Mouse (Mus musculus): ENCODE measurements at regions not wholly inside any gene's neighbourhood (a gene's known extent, or its start where the extent isn't known, plus 50 kb on each side); places are given as distances from the start of the nearest gene placed in this dataset.
"Not testable (repeated sequence)": the region's sequence is repeated elsewhere in the genome, so short reads cannot be mapped to it uniquely, and the experiment has no call there.

DNA sequence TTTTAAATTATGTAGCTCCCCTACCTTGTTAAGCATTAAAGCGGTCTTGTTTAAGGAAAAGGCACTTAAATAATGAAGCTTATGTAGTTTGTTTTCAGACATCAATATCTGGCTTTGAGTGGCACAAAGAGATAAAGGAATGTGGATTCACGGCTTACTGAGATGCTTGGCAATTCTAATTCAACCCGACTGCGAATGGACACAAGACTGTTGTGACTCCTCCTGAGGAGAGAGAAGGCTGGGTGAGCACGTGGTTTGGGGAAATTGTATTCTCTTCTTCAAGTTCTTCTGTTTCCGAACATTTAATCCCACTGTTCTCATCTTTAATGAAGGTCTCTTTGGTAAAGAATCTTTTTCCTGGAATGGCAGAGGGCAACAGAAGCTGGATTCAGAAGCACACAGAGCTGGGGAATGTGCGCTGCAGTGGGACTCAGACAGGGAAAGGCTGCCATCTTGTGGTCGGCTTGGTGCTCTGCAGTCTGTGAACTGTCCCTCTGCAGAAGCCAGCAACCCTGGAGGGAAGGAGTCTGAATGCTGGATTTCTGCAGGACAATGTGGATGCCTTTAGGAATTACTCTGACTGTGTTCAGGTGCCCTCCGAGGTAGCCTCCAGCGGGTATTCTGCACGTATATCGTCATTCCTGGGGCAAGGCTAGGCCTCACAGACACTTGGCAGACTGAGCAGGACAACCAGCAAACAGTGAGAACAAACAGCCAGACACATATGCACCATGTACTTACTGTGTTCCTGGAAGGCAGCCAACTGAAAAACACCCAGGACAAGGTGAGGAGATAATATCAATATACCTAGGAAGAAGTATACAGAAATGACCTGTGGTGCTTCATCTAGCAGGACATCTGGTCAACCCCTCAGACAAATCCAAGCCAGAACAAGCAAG lies 54.0 kb upstream of the Pax1 start:
- Histone ChIP-seq H3K36me3 (ENCODE audit: control insufficient read depth, insufficient read depth, low read length) (no peaks in the 10 kb centered on the region), H3K4me2 (ENCODE audit: low read depth, low read length) (no peak overlapping the region), H3K9ac (ENCODE audit: low read depth, low read length) (no peak overlapping the region), H3K27me3 (replicated peaks; ENCODE audit: control insufficient read depth, insufficient read depth, low read length) (peaks cover 15% of the 10 kb centered on the region), H3K9me3 (ENCODE audit: control insufficient read depth, low read length) (no peaks in the 10 kb centered on the region), H3K4me1 (ENCODE audit: control insufficient read depth, insufficient read depth, low read length) (no peaks in the 10 kb centered on the region), H3K4me3 (ENCODE audit: low read depth, low read length) (no peak overlapping the region), H3K27ac (replicated peaks; ENCODE audit: low read depth, low read length) (no peak overlapping the region)
- 17% methylated on average over 12 of the region's 12 CpGs for WGBS
- DNase-seq (ENCODE audit: low spot score): peak; percentile 79
- ATAC-seq (ENCODE audit: low read depth): peak; percentile 83

DNA sequence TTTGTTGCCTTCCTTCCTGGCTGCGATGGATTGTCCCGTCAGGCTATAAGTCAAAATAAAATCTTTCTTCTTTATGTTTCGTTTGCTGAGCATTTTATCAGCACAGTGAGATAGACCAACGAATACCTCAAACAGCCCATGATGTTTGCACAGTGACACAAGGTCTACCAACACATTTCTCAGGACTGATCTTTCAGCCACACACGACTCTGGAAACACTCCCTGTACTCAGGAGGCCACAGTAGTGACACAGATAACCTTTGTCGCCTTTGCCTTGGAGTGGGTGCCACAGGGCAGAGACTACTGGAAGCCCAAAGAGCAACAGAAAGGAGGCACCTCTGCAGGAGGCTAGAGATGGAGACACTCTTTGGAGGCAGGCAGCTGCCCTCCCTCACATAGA lies 55.0 kb upstream of the Pax1 start:
- no peak overlapping the region for H3K4me3 ChIP-seq (ENCODE audit: low read depth, low read length)
- H3K4me1 ChIP-seq (ENCODE audit: control insufficient read depth, insufficient read depth, low read length): no peaks in the 10 kb centered on the region
- H3K9ac ChIP-seq (ENCODE audit: low read depth, low read length): no peak overlapping the region
- no peak overlapping the region for H3K27ac ChIP-seq (replicated peaks; ENCODE audit: low read depth, low read length)
- no peak overlapping the region for H3K4me2 ChIP-seq (ENCODE audit: low read depth, low read length)
- no peaks in the 10 kb centered on the region for H3K36me3 ChIP-seq (ENCODE audit: control insufficient read depth, insufficient read depth, low read length)
- H3K27me3 ChIP-seq (replicated peaks; ENCODE audit: control insufficient read depth, insufficient read depth, low read length): peaks cover 15% of the 10 kb centered on the region
- no peak for DNase-seq (ENCODE audit: low spot score)
- no peaks in the 10 kb centered on the region for H3K9me3 ChIP-seq (ENCODE audit: control insufficient read depth, low read length)
- 71% methylated on average over 6 of the region's 6 CpGs for WGBS
- no peak for ATAC-seq (ENCODE audit: low read depth)

DNA sequence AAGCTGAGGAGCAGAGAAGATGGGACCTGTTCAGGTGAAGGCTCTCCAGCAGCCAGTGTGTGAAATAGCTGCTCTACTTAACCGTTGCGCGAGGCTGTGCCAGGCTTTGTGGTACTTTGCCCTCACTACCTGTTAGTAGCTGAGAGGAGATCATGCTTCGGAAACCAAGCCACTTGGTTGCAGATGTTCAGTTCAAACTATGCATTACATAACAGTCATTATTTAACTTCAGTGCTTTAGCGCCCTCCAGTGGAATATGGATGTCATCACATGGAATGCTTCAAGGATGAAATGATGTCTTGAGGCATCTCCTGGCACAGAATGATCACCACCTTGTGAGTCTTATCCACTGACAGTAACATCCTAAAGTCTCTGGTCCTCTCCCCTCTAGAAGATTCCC lies 56.5 kb upstream of the Pax1 start:
- 19% methylated on average over 5 of the region's 5 CpGs for WGBS
- peaks cover 15% of the 10 kb centered on the region for H3K27me3 ChIP-seq (replicated peaks; ENCODE audit: control insufficient read depth, insufficient read depth, low read length)
- ATAC-seq (ENCODE audit: low read depth) (no peak), DNase-seq (ENCODE audit: low spot score) (peak; percentile 65)
- H3K4me1 ChIP-seq (ENCODE audit: control insufficient read depth, insufficient read depth, low read length): no peaks in the 10 kb centered on the region
- no peaks in the 10 kb centered on the region for H3K9me3 ChIP-seq (ENCODE audit: control insufficient read depth, low read length)
- H3K27ac ChIP-seq (replicated peaks; ENCODE audit: low read depth, low read length): no peak overlapping the region
- no peaks in the 10 kb centered on the region for H3K36me3 ChIP-seq (ENCODE audit: control insufficient read depth, insufficient read depth, low read length)
- no peak overlapping the region for H3K9ac ChIP-seq (ENCODE audit: low read depth, low read length)
- H3K4me3 ChIP-seq (ENCODE audit: low read depth, low read length): no peak overlapping the region
- H3K4me2 ChIP-seq (ENCODE audit: low read depth, low read length): no peak overlapping the region

DNA sequence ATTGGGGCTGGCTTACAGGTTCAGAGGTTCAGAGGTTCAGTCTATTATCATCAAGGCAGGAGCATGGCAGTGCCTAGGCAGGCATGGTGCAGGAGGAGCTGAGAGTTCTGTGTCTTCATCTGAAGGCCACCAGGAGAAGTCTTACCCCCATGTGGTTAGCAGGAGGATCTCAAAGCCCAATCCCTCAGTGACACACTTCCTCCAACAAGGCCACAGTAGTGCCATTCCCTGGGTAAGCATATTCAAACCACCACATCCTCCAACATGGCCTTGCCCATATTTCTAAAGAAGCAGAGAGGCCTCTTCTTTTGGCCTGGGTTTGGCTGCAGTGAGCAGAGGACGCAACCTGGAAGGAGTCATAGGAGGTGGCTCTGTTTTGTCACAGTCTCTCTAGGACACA lies 61.2 kb upstream of the Pax1 start:
- 100% methylated on average over 1 of the region's 1 CpGs for WGBS
- DNase-seq (ENCODE audit: low spot score): no peak
- Histone ChIP-seq H3K4me3 (ENCODE audit: low read depth, low read length) (no peak overlapping the region), H3K9ac (ENCODE audit: low read depth, low read length) (no peak overlapping the region), H3K4me1 (ENCODE audit: control insufficient read depth, insufficient read depth, low read length) (peaks cover 5% of the 10 kb centered on the region; the same call in 1 of the 2 replicates), H3K27me3 (replicated peaks; ENCODE audit: control insufficient read depth, insufficient read depth, low read length) (no peaks in the 10 kb centered on the region), H3K4me2 (ENCODE audit: low read depth, low read length) (no peak overlapping the region), H3K27ac (replicated peaks; ENCODE audit: low read depth, low read length) (no peak overlapping the region), H3K36me3 (ENCODE audit: control insufficient read depth, insufficient read depth, low read length) (no peaks in the 10 kb centered on the region), H3K9me3 (ENCODE audit: control insufficient read depth, low read length) (no peaks in the 10 kb centered on the region)
- no peak for ATAC-seq (ENCODE audit: low read depth)

DNA sequence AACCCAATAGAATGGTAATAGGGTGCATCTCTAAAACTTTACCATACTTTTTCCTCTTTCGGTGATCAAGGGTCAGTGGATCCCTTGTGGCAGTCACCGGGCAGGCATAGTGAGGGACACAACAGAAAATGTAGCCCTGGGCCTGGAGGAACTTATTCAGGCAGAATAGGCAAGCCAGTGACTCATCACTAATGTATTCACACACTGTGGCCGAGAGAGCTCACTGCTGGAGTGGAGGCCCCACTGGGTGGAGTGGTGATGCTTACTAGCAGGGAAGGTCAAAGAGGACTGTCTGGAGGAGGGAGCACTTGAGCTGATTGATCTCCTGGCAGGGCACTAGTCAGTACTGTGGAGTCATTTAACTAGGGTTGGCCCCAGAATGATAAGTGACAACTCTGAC lies 62.4 kb upstream of the Pax1 start:
- WGBS: 72% methylated on average over 3 of the region's 3 CpGs
- H3K4me1 ChIP-seq (ENCODE audit: control insufficient read depth, insufficient read depth, low read length): peaks cover 5% of the 10 kb centered on the region; the same call in 1 of the 2 replicates
- no peak overlapping the region for H3K4me2 ChIP-seq (ENCODE audit: low read depth, low read length)
- H3K27ac ChIP-seq (replicated peaks; ENCODE audit: low read depth, low read length): no peak overlapping the region
- H3K9ac ChIP-seq (ENCODE audit: low read depth, low read length): no peak overlapping the region
- H3K9me3 ChIP-seq (ENCODE audit: control insufficient read depth, low read length): no peaks in the 10 kb centered on the region
- H3K27me3 ChIP-seq (replicated peaks; ENCODE audit: control insufficient read depth, insufficient read depth, low read length): no peaks in the 10 kb centered on the region
- H3K4me3 ChIP-seq (ENCODE audit: low read depth, low read length): no peak overlapping the region
- DNase-seq (ENCODE audit: low spot score): no peak
- no peak for ATAC-seq (ENCODE audit: low read depth)
- H3K36me3 ChIP-seq (ENCODE audit: control insufficient read depth, insufficient read depth, low read length): no peaks in the 10 kb centered on the region

DNA sequence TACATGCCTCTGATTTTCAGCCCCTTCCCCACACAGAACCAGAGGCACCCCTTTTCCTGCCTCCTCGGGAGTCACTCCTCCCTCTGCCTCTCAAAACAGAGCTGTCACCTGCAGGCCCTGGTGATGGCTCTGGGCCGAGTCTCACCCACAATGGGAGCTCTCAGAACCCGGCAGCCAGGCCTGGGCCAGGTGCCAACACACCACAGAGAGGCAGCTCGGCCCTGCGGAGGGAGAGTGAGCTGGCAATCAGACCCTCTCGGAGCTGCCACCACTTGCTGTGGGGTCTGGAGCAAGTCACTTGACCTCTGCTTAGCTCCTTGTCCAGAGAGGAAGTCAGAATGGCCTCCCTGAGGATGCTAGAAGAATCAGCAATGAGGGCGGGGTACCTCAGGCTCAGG lies 63.2 kb upstream of the Pax1 start:
- no peak overlapping the region for H3K4me2 ChIP-seq (ENCODE audit: low read depth, low read length)
- no peak overlapping the region for H3K4me3 ChIP-seq (ENCODE audit: low read depth, low read length)
- 30% methylated on average over 7 of the region's 7 CpGs for WGBS
- no peaks in the 10 kb centered on the region for H3K36me3 ChIP-seq (ENCODE audit: control insufficient read depth, insufficient read depth, low read length)
- H3K9me3 ChIP-seq (ENCODE audit: control insufficient read depth, low read length): no peaks in the 10 kb centered on the region
- H3K9ac ChIP-seq (ENCODE audit: low read depth, low read length): no peak overlapping the region
- H3K27me3 ChIP-seq (replicated peaks; ENCODE audit: control insufficient read depth, insufficient read depth, low read length): no peaks in the 10 kb centered on the region
- peaks cover 5% of the 10 kb centered on the region; the same call in 1 of the 2 replicates for H3K4me1 ChIP-seq (ENCODE audit: control insufficient read depth, insufficient read depth, low read length)
- H3K27ac ChIP-seq (replicated peaks; ENCODE audit: low read depth, low read length): no peak overlapping the region; the same call in 1 of the 2 replicates
- DNase-seq (ENCODE audit: low spot score) (peak; percentile 78), ATAC-seq (ENCODE audit: low read depth) (peak; percentile 82)

DNA sequence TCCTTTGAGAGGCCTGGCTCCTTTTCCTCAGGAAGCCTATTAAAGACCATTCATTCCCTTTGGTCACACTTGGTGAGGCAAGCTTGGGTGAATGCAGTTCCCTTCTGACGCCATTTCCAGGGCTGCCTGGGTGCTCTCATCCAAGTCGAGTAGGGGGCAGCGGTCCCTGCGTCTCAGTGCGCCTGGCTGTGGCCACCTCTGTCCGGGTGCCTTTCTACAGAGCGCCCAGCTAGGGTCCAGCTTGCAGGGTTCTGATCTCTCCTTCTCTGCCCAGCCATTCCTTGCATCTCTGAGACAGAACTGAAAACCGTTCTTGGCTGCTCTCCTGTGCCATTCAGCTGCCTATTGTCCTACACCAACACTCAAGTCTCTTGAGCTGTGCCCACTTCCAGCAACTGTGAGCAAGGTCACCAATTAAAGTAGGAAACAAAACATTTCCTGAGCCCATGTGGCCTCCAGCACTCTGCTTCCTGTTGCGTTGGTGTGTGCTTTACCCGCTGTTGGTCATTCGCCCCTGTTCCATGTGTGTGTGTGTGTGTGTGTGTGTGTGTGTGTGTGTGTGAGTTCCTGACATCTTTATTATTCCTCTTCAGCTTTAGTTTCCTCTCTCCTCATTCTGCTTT lies 63.7 kb upstream of the Pax1 start:
- no peaks in the 10 kb centered on the region for H3K36me3 ChIP-seq (ENCODE audit: control insufficient read depth, insufficient read depth, low read length)
- H3K9ac ChIP-seq (ENCODE audit: low read depth, low read length): no peak overlapping the region
- no peak overlapping the region for H3K4me2 ChIP-seq (ENCODE audit: low read depth, low read length)
- DNase-seq (ENCODE audit: low spot score) (peak; percentile 29), ATAC-seq (ENCODE audit: low read depth) (no peak)
- 73% methylated on average over 10 of the region's 11 CpGs for WGBS
- no peaks in the 10 kb centered on the region for H3K9me3 ChIP-seq (ENCODE audit: control insufficient read depth, low read length)
- no peak overlapping the region for H3K27ac ChIP-seq (replicated peaks; ENCODE audit: low read depth, low read length)
- no peak overlapping the region for H3K4me3 ChIP-seq (ENCODE audit: low read depth, low read length)
- H3K4me1 ChIP-seq (ENCODE audit: control insufficient read depth, insufficient read depth, low read length): peaks cover 5% of the 10 kb centered on the region; the same call in 1 of the 2 replicates
- H3K27me3 ChIP-seq (replicated peaks; ENCODE audit: control insufficient read depth, insufficient read depth, low read length): no peaks in the 10 kb centered on the region

DNA sequence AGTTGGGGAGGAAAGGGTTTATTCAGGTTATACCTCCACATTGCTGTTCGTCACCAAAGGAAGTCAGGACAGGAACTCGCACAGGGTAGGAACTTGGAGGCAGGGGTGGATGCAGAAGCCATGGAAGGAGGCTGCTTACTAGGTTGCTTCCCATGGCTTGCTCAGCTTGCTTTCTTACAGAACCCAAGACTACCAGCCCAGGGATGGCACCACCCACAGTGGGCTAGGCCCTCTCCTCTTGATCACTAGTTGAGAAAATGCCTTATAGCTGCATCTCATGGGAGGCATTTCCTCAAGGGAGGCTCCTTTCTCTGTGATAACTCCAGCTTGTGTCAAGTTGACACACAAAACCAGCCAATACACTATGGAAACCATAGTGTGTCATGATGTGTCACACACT lies 66.8 kb upstream of the Pax1 start:
- H3K27me3 ChIP-seq (replicated peaks; ENCODE audit: control insufficient read depth, insufficient read depth, low read length); H3K9ac ChIP-seq (ENCODE audit: low read depth, low read length); H3K4me3 ChIP-seq (ENCODE audit: low read depth, low read length); ATAC-seq (ENCODE audit: low read depth); H3K4me1 ChIP-seq (ENCODE audit: control insufficient read depth, insufficient read depth, low read length); H3K36me3 ChIP-seq (ENCODE audit: control insufficient read depth, insufficient read depth, low read length); DNase-seq (ENCODE audit: low spot score); H3K27ac ChIP-seq (replicated peaks; ENCODE audit: low read depth, low read length); H3K4me2 ChIP-seq (ENCODE audit: low read depth, low read length); H3K9me3 ChIP-seq (ENCODE audit: control insufficient read depth, low read length): not testable (repeated sequence)
- 60% methylated on average over 2 of the region's 2 CpGs for WGBS

Data from embryonic facial prominence, embryonic 14.5 days (tissue).